Mouse (Mus musculus): ENCODE results near the gene Ccdc30. TPM values are rescaled to one million over a fixed set of nuclear protein-coding genes. Genes with fewer than 3 reads are reported as not detected.

Ccdc30 gene
- total RNA-seq, 2 experiments from 2014 or later: not detected

Other genes with a start within 250 kb of the Ccdc30 start
- 2.2 and 4.6 TPM in 2 replicates for gene Zfp691, start 241.3 kb downstream of the Ccdc30 start, total RNA-seq (2015; ENCODE audit: low replicate concordance)
- gene Zfp691, start 241.3 kb downstream of the Ccdc30 start, total RNA-seq (2017; ENCODE audit: low replicate concordance): 2.2 and 8.5 TPM in 2 replicates
- 1,144 and 1,272 TPM in 2 replicates for gene Ermap, start 225.5 kb downstream of the Ccdc30 start, total RNA-seq (2015; ENCODE audit: low replicate concordance)
- gene Ermap, start 225.5 kb downstream of the Ccdc30 start, total RNA-seq (2017; ENCODE audit: low replicate concordance): 1,113 and 1,126 TPM in 2 replicates
- 110 and 114 TPM in 2 replicates for gene Svbp, start 220.2 kb downstream of the Ccdc30 start, total RNA-seq (2015; ENCODE audit: low replicate concordance)
- 171 and 238 TPM in 2 replicates for gene Svbp, start 220.2 kb downstream of the Ccdc30 start, total RNA-seq (2017; ENCODE audit: low replicate concordance)
- 2.5 TPM in 1 of 2 replicates, not detected in the other for gene Tmem269, start 197.3 kb downstream of the Ccdc30 start, total RNA-seq (2015; ENCODE audit: low replicate concordance)
- not detected in 2 replicates for gene Tmem269, start 197.3 kb downstream of the Ccdc30 start, total RNA-seq (2017; ENCODE audit: low replicate concordance)
- 1.4 and 2.1 TPM in 2 replicates for gene AU022252, start 182.8 kb downstream of the Ccdc30 start, total RNA-seq (2015; ENCODE audit: low replicate concordance)
- 2.5 and 2.6 TPM in 2 replicates for gene AU022252, start 182.8 kb downstream of the Ccdc30 start, total RNA-seq (2017; ENCODE audit: low replicate concordance)
- gene P3h1, start 182.6 kb downstream of the Ccdc30 start, total RNA-seq (2015; ENCODE audit: low replicate concordance): 0.42 TPM in 1 of 2 replicates, not detected in the other
- 1.8 and 5.6 TPM in 2 replicates for gene P3h1, start 182.6 kb downstream of the Ccdc30 start, total RNA-seq (2017; ENCODE audit: low replicate concordance)
- gene Cldn19, start 160.1 kb downstream of the Ccdc30 start, total RNA-seq (2015; ENCODE audit: low replicate concordance): not detected in 2 replicates
- gene Cldn19, start 160.1 kb downstream of the Ccdc30 start, total RNA-seq (2017; ENCODE audit: low replicate concordance): not detected in 2 replicates
- 250 and 267 TPM in 2 replicates for gene Ybx1, start 120.9 kb downstream of the Ccdc30 start, total RNA-seq (2015; ENCODE audit: low replicate concordance)
- gene Ybx1, start 120.9 kb downstream of the Ccdc30 start, total RNA-seq (2017; ENCODE audit: low replicate concordance): 172 and 193 TPM in 2 replicates
- gene Ppih, start 95.0 kb downstream of the Ccdc30 start, total RNA-seq (2015; ENCODE audit: low replicate concordance): 59.5 and 78.9 TPM in 2 replicates
- gene Ppih, start 95.0 kb downstream of the Ccdc30 start, total RNA-seq (2017; ENCODE audit: low replicate concordance): 19.3 and 43.4 TPM in 2 replicates
- gene Ppcs, start 6.9 kb upstream of the Ccdc30 start, total RNA-seq (2015; ENCODE audit: low replicate concordance): 10.9 and 23.4 TPM in 2 replicates
- 5.3 and 17.2 TPM in 2 replicates for gene Ppcs, start 6.9 kb upstream of the Ccdc30 start, total RNA-seq (2017; ENCODE audit: low replicate concordance)
- gene Zmynd12, start 7.3 kb upstream of the Ccdc30 start, total RNA-seq (2015; ENCODE audit: low replicate concordance): 3.4 TPM in 1 of 2 replicates, not detected in the other
- not detected in 2 replicates for gene Zmynd12, start 7.3 kb upstream of the Ccdc30 start, total RNA-seq (2017; ENCODE audit: low replicate concordance)
- gene Rimkla, start 77.1 kb upstream of the Ccdc30 start, total RNA-seq (2015; ENCODE audit: low replicate concordance): not detected in 2 replicates
- not detected in 2 replicates for gene Rimkla, start 77.1 kb upstream of the Ccdc30 start, total RNA-seq (2017; ENCODE audit: low replicate concordance)
- 13.7 and 17.2 TPM in 2 replicates for gene Foxj3, start 121.5 kb upstream of the Ccdc30 start, total RNA-seq (2015; ENCODE audit: low replicate concordance)
- 10.1 and 10.3 TPM in 2 replicates for gene Foxj3, start 121.5 kb upstream of the Ccdc30 start, total RNA-seq (2017; ENCODE audit: low replicate concordance)
- gene Frg2f1, start 124.0 kb upstream of the Ccdc30 start, total RNA-seq (2015; ENCODE audit: low replicate concordance): not detected in 2 replicates
- 1.2 TPM in 1 of 2 replicates, not detected in the other for gene Frg2f1, start 124.0 kb upstream of the Ccdc30 start, total RNA-seq (2017; ENCODE audit: low replicate concordance)
- not detected in 2 replicates for gene Guca2a, start 222.2 kb upstream of the Ccdc30 start, total RNA-seq (2015; ENCODE audit: low replicate concordance)
- gene Guca2a, start 222.2 kb upstream of the Ccdc30 start, total RNA-seq (2017; ENCODE audit: low replicate concordance): not detected in 2 replicates
- not detected in 2 replicates for gene Guca2b, start 243.4 kb upstream of the Ccdc30 start, total RNA-seq (2015; ENCODE audit: low replicate concordance)
- not detected in 2 replicates for gene Guca2b, start 243.4 kb upstream of the Ccdc30 start, total RNA-seq (2017; ENCODE audit: low replicate concordance)

Data from erythroid progenitor cell, adult 5-6 weeks (primary cell).